Mouse (Mus musculus): ENCODE data around the gene Cx3cr1.

The Cx3cr1 gene

DNA sequence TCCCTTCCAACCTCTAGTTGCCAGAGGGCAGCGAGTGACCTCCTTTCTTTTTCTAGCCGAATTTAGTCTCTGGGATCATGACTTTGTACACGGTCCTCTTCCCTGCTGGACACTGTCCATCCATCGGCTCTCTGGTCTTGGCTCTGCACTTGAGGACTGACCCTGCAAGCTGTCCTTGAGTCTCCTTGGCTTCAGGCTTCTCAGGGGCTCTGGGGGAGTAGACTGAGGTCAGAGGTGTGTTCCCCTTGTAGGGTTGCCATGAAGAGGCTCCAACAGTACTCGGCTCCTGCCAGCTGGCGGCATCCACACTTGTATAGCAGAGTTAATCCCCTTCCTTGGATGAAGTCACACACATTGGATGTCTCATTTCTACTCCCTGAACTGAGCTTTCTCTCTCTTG is 70.0 kb downstream of the Cx3cr1 start:
- no peak for DNase-seq (ENCODE audit: low read depth, low spot score)

DNA sequence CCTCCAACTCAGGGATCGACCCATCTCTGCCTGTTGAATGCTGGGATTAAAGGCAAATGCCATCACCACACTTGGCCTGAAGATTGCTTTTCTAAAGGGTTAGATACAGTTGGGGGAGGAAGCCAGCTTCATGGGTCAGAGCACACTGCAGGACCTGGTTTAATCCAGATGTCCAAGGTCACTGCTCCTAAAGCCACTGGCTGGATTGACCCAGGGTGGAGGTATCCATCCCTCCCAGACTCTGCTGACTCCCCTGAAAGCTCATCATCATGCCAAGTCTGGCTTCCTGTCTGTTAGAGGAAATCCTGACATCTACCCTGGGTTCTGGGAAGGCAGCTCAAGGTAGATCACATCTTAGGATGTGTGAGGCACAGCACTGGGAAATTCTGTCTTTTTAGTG is 70.9 kb downstream of the Cx3cr1 start:
- no peak for DNase-seq (ENCODE audit: low read depth, low spot score)

DNA sequence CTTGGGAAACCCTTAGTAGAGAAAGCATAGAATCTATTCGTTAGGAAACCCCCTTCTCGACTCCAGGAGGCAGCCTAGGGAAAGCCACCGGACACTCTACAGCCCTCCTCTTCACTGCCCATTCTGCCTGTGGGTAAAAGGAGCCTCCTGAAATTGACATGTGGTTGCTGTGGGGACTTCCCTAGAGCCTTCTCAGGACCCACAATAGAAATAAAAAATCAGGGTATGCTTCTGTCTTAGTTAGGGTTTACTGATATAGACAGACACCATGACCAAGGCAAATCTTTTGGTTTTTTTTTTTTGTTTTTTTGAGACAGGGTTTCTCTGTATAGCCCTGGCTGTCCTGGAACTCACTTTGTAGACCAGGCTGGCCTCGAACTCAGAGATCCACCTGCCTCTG is 73.6 kb downstream of the Cx3cr1 start:
- DNase-seq (ENCODE audit: low read depth, low spot score), result no peak

DNA sequence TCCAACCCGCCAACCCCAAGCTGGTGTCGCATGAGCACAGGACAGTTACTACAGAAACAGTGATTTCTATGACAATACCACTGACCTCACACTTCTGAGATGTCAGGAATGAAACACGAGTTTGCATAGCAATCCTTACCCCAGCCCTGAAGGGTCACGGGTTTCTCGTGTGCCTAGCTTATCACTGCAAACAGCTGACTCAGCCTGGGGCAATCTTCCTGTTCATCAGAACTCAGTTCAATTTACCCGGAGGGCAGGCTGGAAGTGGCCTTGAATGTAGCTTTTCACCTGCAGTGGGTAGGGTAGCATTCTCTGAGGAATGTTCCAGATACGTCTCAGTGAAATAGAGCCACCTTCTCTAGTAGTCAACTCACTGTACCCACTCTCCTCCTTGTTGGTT is 75.5 kb downstream of the Cx3cr1 start:
- DNase-seq (ENCODE audit: low read depth, low spot score), result no peak

GRCm38 (mm10) chr9:119993092-119993844 is 76.4 kb downstream of the Cx3cr1 start:
- DNase-seq (ENCODE audit: low read depth, low spot score), result no peak

DNA sequence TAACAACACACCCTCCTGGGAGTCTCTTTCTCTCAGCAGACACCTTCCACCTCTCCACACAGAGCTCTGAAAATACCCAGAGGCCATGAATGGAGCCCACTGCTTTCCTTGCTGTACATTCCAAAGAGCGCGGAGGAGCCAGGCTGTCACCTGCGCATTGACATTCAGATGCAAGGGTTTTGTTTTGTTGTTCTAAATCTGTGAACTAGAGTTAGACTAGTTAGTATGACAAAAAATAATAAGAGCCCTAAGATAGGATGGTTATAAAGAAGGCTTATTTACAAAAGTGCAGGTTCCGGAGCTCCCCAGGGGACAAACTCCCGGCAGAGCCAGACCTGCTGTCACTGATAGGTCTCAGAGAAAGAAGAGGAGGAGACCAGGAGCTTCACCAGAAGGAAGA is 78.4 kb downstream of the Cx3cr1 start:
- DNase-seq (ENCODE audit: low read depth, low spot score), result no peak

- DNase-seq (ENCODE audit: low read depth, low spot score), result no peak
Measured at GRCm38 (mm10) chr9:119988304-119988703, 81.4 kb downstream of the Cx3cr1 start.

GRCm38 (mm10) chr9:119985881-119986574 is 83.7 kb downstream of the Cx3cr1 start:
- no peak for DNase-seq (ENCODE audit: low read depth, low spot score)

- no peak for DNase-seq (ENCODE audit: low read depth, low spot score)
Measured at GRCm38 (mm10) chr9:119984536-119985011, 85.1 kb downstream of the Cx3cr1 start, which contains the start of gene Csrnp1. Csrnp1 (minus strand) TSS chr9:119984658.

DNA sequence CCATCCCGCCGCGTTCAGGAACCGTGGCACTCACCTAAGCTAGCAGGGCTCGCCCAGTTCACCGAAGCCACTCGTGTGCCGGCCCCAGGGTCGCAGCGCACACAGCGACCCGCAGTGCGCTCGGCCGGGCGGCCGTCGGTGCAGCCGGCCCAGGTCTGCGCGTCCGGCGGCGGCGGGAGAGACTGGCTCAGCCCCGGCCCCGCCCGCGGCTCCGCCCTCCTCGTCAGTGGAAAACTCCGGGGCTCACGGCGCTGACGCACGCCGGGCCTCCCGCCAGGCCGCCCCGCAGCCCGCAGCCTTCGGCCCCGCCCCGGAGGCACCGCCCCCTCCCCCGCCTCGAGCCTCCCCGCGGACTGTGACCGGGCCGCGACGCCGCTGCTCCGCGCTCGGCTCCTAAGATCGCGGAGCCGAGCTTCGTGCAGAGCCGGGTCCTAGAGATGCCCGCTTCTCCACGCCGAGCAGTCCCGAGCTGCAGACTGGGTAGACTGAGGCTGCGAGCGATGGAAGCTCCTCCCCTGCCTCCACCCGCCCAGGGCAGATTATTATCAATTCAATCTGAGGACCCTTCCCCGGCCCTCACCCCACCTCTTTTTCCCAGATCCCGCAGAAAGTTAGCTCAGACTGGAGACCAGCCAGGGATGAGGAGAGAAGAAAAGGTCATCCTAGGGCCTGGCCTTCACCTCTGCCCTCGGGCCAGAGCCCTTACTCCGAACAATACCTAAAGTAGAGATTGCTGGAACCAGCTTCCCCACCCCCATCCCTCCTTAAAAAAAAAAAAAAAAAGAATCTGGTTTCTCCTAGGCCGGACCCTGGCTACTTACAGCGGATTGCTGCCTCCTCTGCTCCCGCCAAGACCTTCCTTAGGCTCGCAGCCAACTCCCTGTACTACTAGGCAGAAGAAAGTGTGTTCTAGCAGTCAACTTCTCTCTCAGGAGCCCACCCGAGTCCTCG is 85.8 kb downstream of the Cx3cr1 start:
- no peak for DNase-seq (ENCODE audit: low read depth, low spot score)

DNA sequence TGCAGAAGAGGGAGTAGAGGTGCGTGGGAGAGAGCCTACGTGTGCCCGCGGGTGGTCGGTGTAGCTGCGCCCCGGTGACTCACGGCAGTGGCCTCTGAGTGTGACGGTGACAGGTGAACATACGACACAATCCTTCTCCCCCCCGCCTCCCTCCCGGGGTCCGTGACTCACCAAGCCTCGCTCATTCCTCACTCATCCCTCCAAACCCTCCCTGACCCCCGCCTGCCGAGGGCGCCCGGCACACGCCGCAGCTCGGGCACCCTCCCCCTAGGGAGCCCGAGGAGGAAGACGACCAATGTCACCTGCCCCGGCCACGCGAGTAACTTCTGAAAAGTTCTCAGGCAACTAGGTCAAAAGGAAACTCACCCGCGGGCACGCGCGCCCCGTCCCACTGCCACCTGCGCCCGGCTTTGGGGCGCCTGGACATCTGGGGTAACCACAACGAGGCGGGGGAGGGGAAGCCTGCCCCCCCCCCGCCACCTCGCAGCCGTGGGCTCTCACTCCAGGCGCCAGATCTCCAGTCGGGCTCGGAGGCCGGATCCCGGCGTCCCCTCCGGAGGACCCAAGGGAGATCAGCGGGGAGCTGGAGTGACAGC is 86.6 kb downstream of the Cx3cr1 start:
- DNase-seq (ENCODE audit: low read depth, low spot score), result no peak

- no peak for DNase-seq (ENCODE audit: low read depth, low spot score)
Measured at GRCm38 (mm10) chr9:119982241-119982811, 87.4 kb downstream of the Cx3cr1 start.

GRCm38 (mm10) chr9:119981183-119982179 is 88.2 kb downstream of the Cx3cr1 start:
- no peak for DNase-seq (ENCODE audit: low read depth, low spot score)

DNA sequence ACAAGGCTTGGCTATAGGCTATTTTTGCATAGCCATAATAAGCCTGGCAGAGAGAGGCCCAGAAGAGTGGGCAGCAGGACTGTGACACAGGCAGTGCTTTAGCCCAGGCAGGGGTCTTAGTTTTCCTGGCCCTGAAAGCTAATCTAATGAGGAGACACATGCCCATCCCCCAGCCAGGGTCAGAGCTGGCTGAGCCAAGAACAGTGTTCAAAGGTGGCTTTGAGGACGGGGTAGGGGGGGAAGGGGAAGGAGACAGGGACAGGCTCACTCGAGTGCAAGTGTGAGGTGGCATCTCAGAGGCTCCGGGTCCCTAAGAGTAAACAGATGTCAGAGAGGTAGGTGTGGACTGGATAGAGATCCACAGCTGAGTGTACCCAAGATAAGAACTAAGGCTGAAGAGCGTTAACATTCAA is 88.9 kb downstream of the Cx3cr1 start:
- no peak for DNase-seq (ENCODE audit: low read depth, low spot score)

- DNase-seq (ENCODE audit: low read depth, low spot score), result no peak
Measured at GRCm38 (mm10) chr9:119979749-119980148, 89.9 kb downstream of the Cx3cr1 start.

GRCm38 (mm10) chr9:119978811-119979441 is 90.8 kb downstream of the Cx3cr1 start:
- DNase-seq (ENCODE audit: low read depth, low spot score), result no peak

GRCm38 (mm10) chr9:119978151-119978810 is 91.4 kb downstream of the Cx3cr1 start:
- DNase-seq (ENCODE audit: low read depth, low spot score), result no peak

DNA sequence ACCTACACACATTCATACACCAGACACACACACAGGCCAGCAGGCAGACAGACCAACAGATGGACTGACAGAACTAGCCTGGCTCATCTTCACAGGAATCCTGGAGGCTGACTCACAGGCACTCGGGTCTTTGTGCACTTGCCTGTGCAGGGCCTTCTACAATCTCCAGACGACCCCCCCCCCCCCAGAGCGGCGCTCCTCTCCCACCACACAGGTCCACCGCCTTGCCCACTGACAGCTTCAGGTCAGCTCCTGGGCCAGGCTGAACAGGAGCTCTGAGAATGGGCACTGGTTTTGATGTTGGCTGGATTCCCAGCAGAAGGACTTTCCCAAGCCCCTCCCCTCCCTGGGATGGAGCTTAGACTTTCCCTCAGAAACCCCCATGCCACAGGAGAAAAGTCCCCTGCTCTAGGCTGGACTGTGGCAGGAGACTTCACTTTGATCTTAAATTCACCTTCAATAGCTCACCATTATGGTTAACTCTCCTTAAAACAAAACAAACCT is 92.1 kb downstream of the Cx3cr1 start:
- no peak for DNase-seq (ENCODE audit: low read depth, low spot score)

All from brain, embryonic 18.5 days (tissue).